Mouse (Mus musculus) heart, adult 8-10 months (tissue): ENCODE measurements around the gene Il2rg. TPM values are rescaled to one million over a fixed set of nuclear protein-coding genes. Genes with fewer than 3 reads are reported as not detected.

ENCODE experiments used
- DNase-seq: peaks from one replicate; pipeline ENCODE4 v3.0.0; 2022; ENCODE audit warnings: low spot score
- total RNA-seq, 4 experiments: library from RNA; stranded (reverse); gene quantifications; 2 replicates each; pipeline ENCODE4 v1.2.4; 2022

The Il2rg gene
- total RNA-seq, 4 experiments from 2014 or later, result 7.0 to 10.2 (median 9.4) TPM

DNA sequence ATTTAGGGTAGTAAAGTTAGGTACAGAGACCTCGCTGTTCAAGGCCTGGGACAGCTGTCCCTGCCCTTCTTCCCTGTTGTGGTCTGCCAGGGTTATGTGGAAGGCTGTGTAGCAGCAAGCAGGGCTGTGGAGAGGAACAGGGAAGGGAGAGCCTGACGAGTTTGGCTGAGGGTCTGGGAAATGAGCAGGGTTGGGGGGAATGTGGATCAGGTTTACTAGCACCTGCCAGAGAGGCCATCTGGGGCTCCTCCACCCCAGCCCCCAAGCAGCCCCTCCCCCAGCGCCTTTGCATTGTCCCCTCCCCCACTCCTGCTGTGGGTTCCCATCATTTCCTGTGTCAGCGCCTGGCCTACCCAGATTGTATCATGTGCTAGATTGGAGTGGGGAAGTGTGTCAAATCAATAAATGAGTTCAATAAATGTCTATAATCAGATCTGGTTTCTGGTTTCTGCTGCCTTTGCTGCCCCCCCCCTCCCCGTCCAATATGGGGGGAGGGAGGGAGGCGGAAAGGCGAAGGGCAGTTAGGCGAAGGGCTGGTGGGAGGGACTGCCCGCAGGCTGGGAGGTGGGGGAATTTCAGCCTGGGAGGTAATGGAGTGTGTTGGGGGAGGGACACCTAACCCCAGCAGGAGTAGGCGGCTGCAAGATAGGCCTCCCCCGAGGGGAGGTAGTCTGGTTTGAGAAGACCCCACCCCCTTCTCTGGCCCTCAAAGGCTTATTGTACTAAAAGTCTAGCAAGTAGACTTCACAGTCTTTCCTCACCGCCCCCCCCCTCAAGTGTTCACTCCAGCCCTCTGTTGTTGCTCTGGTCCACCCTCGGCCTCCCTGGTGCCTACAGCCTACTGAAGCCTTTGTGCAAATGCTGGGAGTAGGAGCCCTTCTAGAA, 7.4 kb downstream of the Il2rg start:
- DNase-seq, result no peak

GRCm38 (mm10) chrX:101256603-101257002, 11.5 kb downstream of the Il2rg start:
- DNase-seq, result no peak

DNA sequence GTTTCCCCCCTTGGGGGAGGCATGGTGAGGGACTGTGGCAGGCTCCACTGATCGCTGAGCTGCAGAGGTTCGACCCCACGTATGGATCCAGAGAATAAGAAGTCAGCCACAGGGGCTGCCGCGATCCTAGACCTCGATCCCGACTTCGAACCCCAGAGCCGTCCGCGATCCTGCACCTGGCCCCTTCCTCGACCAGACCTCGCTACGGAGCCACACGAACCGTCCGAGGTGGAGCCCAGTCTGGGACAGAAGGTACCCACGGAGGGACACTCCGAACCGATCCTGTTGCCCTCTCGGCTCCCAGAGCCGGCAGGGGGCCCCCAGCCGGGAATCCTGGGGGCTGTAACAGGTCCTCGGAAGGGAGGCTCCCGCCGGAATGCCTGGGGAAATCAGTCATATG, 13.3 kb downstream of the Il2rg start:
- no peak for DNase-seq

GRCm38 (mm10) chrX:101253952-101254729, 13.9 kb downstream of the Il2rg start, which contains the start of gene Foxo4:
TSS of gene Foxo4 (plus strand) at chrX:101254528.
- peak; percentile 87 for DNase-seq

GRCm38 (mm10) chrX:101245011-101245410, 23.0 kb downstream of the Il2rg start:
- DNase-seq, result no peak

DNA sequence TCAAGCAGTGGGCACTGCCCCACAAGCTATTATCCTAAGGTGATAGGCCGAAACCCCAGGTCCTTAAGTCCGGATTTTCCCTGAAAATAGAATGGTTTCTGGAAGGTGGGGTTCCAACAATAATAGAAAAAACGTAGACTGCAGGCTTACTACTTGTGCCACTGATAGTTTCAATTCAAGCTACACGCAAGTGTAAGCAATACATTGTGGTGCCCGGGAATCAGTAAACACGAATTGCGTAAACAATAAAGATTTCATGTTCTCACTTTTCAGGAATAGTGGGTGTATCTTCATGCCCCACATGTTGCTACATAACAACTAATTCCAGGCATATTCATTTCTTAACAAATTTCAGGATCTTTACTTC, 45.3 kb downstream of the Il2rg start:
- DNase-seq, result no peak

- peak; percentile 89 for DNase-seq
Measured at GRCm38 (mm10) chrX:101221834-101222795, 45.9 kb downstream of the Il2rg start, which contains the start of gene Snx12. TSS of gene Snx12 (minus strand) at chrX:101222563.

Other genes with a start within 250 kb of the Il2rg start
- gene Tex11, start 208.6 kb downstream of the Il2rg start, total RNA-seq, result under 1 TPM in 3 of 4 experiments, not detected in 1; 0.16 to 0.22 (median 0.22) TPM
- under 1 TPM in 2 of 4 experiments, not detected in 2; 0.14 to 0.19 TPM for gene Slc7a3, start 182.2 kb downstream of the Il2rg start, total RNA-seq
- gene Snx12, start 45.7 kb downstream of the Il2rg start, total RNA-seq, result 10 to 100 TPM; 35.3 to 41.2 (median 38.4) TPM
- 10 to 100 TPM; 59.7 to 68.9 (median 64.1) TPM for gene Foxo4, start 13.7 kb downstream of the Il2rg start, total RNA-seq
- not detected for gene Gm614, start 4.3 kb downstream of the Il2rg start, total RNA-seq
- not detected for gene Gm20489, start 768 bp upstream of the Il2rg start, total RNA-seq
- 10 to 100 TPM; 15.7 to 20.3 (median 19.5) TPM for gene Med12, start 5.8 kb upstream of the Il2rg start, total RNA-seq
- 1 to 10 TPM in 1 of 4 experiments, under 1 TPM in 3; 0.34 to 1.2 (median 0.78) TPM for gene Nlgn3, start 30.9 kb upstream of the Il2rg start, total RNA-seq
- gene Gjb1, start 108.1 kb upstream of the Il2rg start, total RNA-seq, result not detected
- 10 to 100 TPM; 10.2 to 21.5 (median 16.2) TPM for gene Zmym3, start 152.6 kb upstream of the Il2rg start, total RNA-seq
- 10 to 100 TPM; 52.5 to 70.1 (median 58.9) TPM for gene Nono, start 161.1 kb upstream of the Il2rg start, total RNA-seq
- 100 to 1,000 TPM; 154 to 226 (median 179) TPM for gene Itgb1bp2, start 180.8 kb upstream of the Il2rg start, total RNA-seq